Mouse (Mus musculus): Measurements from ENCODE around the gene Mindy4.

- TF ChIP-seq CTCF (IDR thresholded peaks at IDR 0.05; ENCODE audit: low read depth, low read length) (no peak), POLR2AphosphoS5 (IDR thresholded peaks at IDR 0.05; ENCODE audit: insufficient replicate concordance, low read depth, low read length) (no peak), TAL1 (conservative IDR thresholded peaks at IDR 0.05; ENCODE audit: low read depth, low read length) (no peak)
These were observed 139.1 kb downstream of the Mindy4 start for GRCm38 (mm10) chr6:55342328-55342727.

All from G1E (cell line).